Mouse (Mus musculus) intestine, embryonic 15.5 days (tissue): ENCODE results near the gene Abcg8. TPM values are rescaled to one million over a fixed set of nuclear protein-coding genes. Genes with fewer than 3 reads are reported as not detected.

Experiments
- ATAC-seq: fragments of 200-750 bp; cut with Nextera tagmentation; 2 replicates; pipeline ENCODE4 v1.8.0; 2017; ENCODE audit warnings: moderate TSS enrichment, moderate library complexity
- H3K27ac ChIP-seq: fragments of 300-500 bp; sonication (generic); 2 replicates; pipeline ENCODE4 v1.5.1; 2015; ENCODE audit warnings: mild to moderate bottlenecking, inconsistent platforms
- H3K27me3 ChIP-seq: fragments of 300-500 bp; sonication (generic); replicated peaks from 2 replicates; pipeline ENCODE4 v1.6.1; 2015; ENCODE audit warnings: inconsistent platforms
- H3K36me3 ChIP-seq: fragments of 300-500 bp; sonication (generic); 2 replicates; pipeline ENCODE4 v1.6.1; 2015; ENCODE audit warnings: inconsistent platforms
- H3K4me1 ChIP-seq: fragments of 300-500 bp; sonication (generic); replicated peaks from 2 replicates; pipeline ENCODE4 v1.6.1; 2015; ENCODE audit warnings: inconsistent platforms
- H3K4me2 ChIP-seq: fragments of 300-500 bp; sonication (generic); replicated peaks from 2 replicates; pipeline ENCODE4 v1.6.1; 2015; ENCODE audit warnings: mild to moderate bottlenecking, inconsistent platforms
- H3K4me3 ChIP-seq: fragments of 300-500 bp; sonication (generic); replicated peaks from 2 replicates; pipeline ENCODE4 v1.5.1; 2015; ENCODE audit warnings: inconsistent platforms
- H3K9ac ChIP-seq: fragments of 300-500 bp; sonication (generic); 2 replicates; pipeline ENCODE4 v1.6.1; 2015; ENCODE audit warnings: inconsistent platforms
- H3K9me3 ChIP-seq: fragments of 300-500 bp; sonication (generic); 2 replicates; pipeline ENCODE4 v1.6.1; 2016; ENCODE audit warnings: inconsistent platforms
- WGBS: fragments of 180-500 bp; shearing (Covaris S2); methylation state at CpG from one replicate; pipeline ENCODE4 v1.1.7; 2015; 5-methylcytosine and 5-hydroxymethylcytosine counted together
- polyA plus RNA-seq: library from polyadenylated mRNA; unstranded; fragments of >200 nt; fragmentation: Nextera tagmentation; extraction: Ambion mirVana; gene quantifications from 2 replicates; pipeline ENCODE4 v1.2.1, GENCODE M21; 2015

Abcg8 gene
- polyA plus RNA-seq, 1 experiment from 2014 or later = 0.30 TPM

- ATAC-seq = peak; percentile 72
- Histone ChIP-seq H3K9me3 (no peaks in the 10 kb centered on the region), H3K9ac (no peak overlapping the region), H3K27ac (no peak overlapping the region), H3K36me3 (no peaks in the 10 kb centered on the region), H3K27me3 (no peaks in the 10 kb centered on the region), H3K4me1 (peaks cover 3% of the 10 kb centered on the region; the same call in 1 of the 2 replicates), H3K4me3 (no peak overlapping the region), H3K4me2 (no peak overlapping the region)
- WGBS = 53% methylated on average over 5 of the region's 5 CpGs
Observed at GRCm38 (mm10) chr17:84689316-84689715, 13.2 kb downstream of the Abcg8 start.

DNA sequence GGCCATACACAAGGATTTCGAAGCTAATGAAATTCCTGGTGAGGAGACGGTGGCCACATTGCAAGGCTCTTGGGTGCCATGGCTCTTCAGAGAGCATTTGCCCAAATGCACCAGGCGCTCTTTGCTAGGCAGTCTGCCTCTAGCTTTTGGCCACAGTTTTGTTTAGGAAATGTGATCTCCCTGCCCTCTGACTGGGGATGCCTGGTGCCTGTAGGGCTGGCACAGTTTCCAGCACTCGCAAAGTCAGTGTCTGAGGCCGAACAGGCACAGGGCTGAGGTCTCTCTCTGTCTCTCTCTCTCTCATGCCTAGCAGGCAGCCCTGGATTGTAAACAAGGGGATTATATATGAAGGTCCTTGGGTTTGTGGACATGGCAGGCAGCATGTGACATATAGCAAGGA is 14.0 kb downstream of the Abcg8 start:
- WGBS = 59% methylated on average over 5 of the region's 5 CpGs
- Histone ChIP-seq H3K9ac (no peak overlapping the region), H3K4me1 (no peaks in the 10 kb centered on the region; the same call in 1 of the 2 replicates), H3K27ac (no peak overlapping the region), H3K27me3 (no peaks in the 10 kb centered on the region), H3K4me3 (no peak overlapping the region), H3K9me3 (no peaks in the 10 kb centered on the region), H3K4me2 (no peak overlapping the region), H3K36me3 (no peaks in the 10 kb centered on the region)
- no peak for ATAC-seq

- 88% methylated on average over 2 of the region's 2 CpGs for WGBS
- ATAC-seq = no peak
- no peaks in the 10 kb centered on the region for H3K9me3 ChIP-seq
Observed at GRCm38 (mm10) chr17:84693741-84694140, 17.6 kb downstream of the Abcg8 start.

GRCm38 (mm10) chr17:84696537-84696936 is 20.4 kb downstream of the Abcg8 start:
- no peak overlapping the region for H3K4me2 ChIP-seq
- no peak overlapping the region for H3K4me3 ChIP-seq
- H3K9me3 ChIP-seq = no peaks in the 10 kb centered on the region
- H3K27ac ChIP-seq = no peak overlapping the region
- H3K27me3 ChIP-seq = no peaks in the 10 kb centered on the region
- H3K36me3 ChIP-seq = no peaks in the 10 kb centered on the region
- peaks cover 6% of the 10 kb centered on the region; the same call in 1 of the 2 replicates for H3K4me1 ChIP-seq
- H3K9ac ChIP-seq = no peak overlapping the region
- WGBS = 68% methylated on average over 6 of the region's 6 CpGs
- no peak for ATAC-seq

More at GRCm38 (mm10) chr17:84693741-84694140, 17.6 kb downstream of the Abcg8 start:
- Histone ChIP-seq H3K9ac (no peak overlapping the region), H3K27ac (no peak overlapping the region), H3K4me3 (no peak overlapping the region), H3K36me3 (no peaks in the 10 kb centered on the region), H3K27me3 (no peaks in the 10 kb centered on the region), H3K4me1 (no peaks in the 10 kb centered on the region; the same call in 1 of the 2 replicates), H3K4me2 (no peak overlapping the region)

DNA sequence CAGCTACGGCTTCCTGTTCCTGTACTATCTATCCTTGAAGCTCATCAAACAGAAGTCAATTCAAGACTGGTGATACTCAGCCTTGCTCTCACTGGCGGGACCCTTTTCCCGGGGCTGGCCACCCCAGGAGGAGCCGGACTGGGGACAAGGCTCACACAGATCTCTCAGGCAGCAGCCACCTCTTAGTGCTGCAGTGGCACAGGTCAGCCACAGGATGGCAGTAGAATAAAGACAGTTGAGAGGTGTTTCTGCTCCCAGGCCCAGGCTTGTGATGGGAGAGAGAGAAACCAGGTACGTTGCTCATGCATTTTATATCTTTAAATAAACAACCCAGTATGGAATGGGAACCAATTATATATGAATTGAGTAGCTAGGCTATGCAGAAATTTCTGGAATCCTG is 22.6 kb downstream of the Abcg8 start:
- peak; percentile 70 for ATAC-seq
- no peak overlapping the region for H3K27ac ChIP-seq
- WGBS = 26% methylated on average over 5 of the region's 5 CpGs
- H3K9me3 ChIP-seq = no peaks in the 10 kb centered on the region
- H3K27me3 ChIP-seq = no peaks in the 10 kb centered on the region
- H3K4me2 ChIP-seq = no peak overlapping the region
- peaks cover 11% of the 10 kb centered on the region; the same call in 1 of the 2 replicates for H3K4me1 ChIP-seq
- no peak overlapping the region for H3K4me3 ChIP-seq
- H3K36me3 ChIP-seq = no peaks in the 10 kb centered on the region
- H3K9ac ChIP-seq = no peak overlapping the region

GRCm38 (mm10) chr17:84707407-84707806 is 31.3 kb downstream of the Abcg8 start:
- Histone ChIP-seq H3K4me3 (no peak overlapping the region), H3K9me3 (no peaks in the 10 kb centered on the region), H3K9ac (no peak overlapping the region), H3K4me1 (no peaks in the 10 kb centered on the region), H3K27me3 (no peaks in the 10 kb centered on the region), H3K27ac (no peak overlapping the region), H3K36me3 (peaks cover 15% of the 10 kb centered on the region; the same call in 1 of the 2 replicates), H3K4me2 (no peak overlapping the region)
- ATAC-seq = no peak
- WGBS = 67% methylated on average over 4 of the region's 4 CpGs

GRCm38 (mm10) chr17:84708818-84709217 is 32.7 kb downstream of the Abcg8 start:
- no peaks in the 10 kb centered on the region for H3K4me1 ChIP-seq
- no peak overlapping the region; the same call in 1 of the 2 replicates for H3K27ac ChIP-seq
- no peak overlapping the region for H3K9ac ChIP-seq
- no peak overlapping the region for H3K4me2 ChIP-seq
- H3K27me3 ChIP-seq = no peaks in the 10 kb centered on the region
- H3K9me3 ChIP-seq = no peaks in the 10 kb centered on the region
- 71% methylated on average over 7 of the region's 7 CpGs for WGBS
- peaks cover 15% of the 10 kb centered on the region; the same call in 1 of the 2 replicates for H3K36me3 ChIP-seq
- no peak overlapping the region for H3K4me3 ChIP-seq
- no peak for ATAC-seq

- Histone ChIP-seq H3K4me3 (no peak overlapping the region), H3K4me1 (no peaks in the 10 kb centered on the region), H3K27me3 (no peaks in the 10 kb centered on the region), H3K36me3 (peaks cover 13% of the 10 kb centered on the region; the same call in 1 of the 2 replicates), H3K9ac (no peak overlapping the region), H3K9me3 (no peaks in the 10 kb centered on the region), H3K27ac (no peak overlapping the region), H3K4me2 (no peak overlapping the region)
- WGBS = 68% methylated on average over 17 of the region's 17 CpGs
- ATAC-seq = peak; percentile 49
Observed at GRCm38 (mm10) chr17:84709403-84709851, 33.3 kb downstream of the Abcg8 start.

DNA sequence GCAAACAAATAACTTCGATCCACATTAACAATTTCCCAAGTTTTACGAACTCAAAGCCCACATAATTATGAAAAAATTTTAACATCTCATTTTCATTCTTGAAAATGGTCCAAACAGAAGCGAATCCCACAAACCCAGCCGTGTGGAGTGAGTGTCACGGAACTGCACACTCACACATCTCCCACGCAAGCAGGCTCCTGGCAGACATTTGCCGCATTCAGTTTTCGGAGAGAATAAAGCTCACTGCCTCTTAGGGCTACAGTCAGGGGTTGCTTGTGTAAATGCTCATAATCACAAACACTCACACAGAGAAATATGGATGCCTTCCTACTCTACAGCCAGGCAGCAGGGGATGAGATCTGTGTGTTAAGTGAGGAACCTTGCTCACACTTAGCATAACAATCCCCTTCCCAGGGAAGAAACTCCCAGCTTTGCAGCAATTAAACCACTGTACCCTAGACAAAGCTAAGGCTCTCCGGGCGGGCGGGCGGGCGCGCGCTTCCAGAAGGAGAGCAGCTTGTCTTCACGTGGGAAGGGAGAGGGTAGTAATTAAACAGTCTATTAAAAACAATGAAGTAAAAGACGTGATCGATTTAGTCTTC is 37.6 kb downstream of the Abcg8 start:
- Histone ChIP-seq H3K36me3 (0 out of 2 replicates have a peak, but pooled peaks cover 4% of the 10 kb centered on the region), H3K4me2 (no peak overlapping the region), H3K27me3 (no peaks in the 10 kb centered on the region), H3K9me3 (no peaks in the 10 kb centered on the region), H3K27ac (no peak overlapping the region), H3K4me3 (no peak overlapping the region), H3K9ac (no peak overlapping the region), H3K4me1 (no peaks in the 10 kb centered on the region)
- WGBS = 85% methylated on average over 18 of the region's 18 CpGs
- no peak for ATAC-seq

DNA sequence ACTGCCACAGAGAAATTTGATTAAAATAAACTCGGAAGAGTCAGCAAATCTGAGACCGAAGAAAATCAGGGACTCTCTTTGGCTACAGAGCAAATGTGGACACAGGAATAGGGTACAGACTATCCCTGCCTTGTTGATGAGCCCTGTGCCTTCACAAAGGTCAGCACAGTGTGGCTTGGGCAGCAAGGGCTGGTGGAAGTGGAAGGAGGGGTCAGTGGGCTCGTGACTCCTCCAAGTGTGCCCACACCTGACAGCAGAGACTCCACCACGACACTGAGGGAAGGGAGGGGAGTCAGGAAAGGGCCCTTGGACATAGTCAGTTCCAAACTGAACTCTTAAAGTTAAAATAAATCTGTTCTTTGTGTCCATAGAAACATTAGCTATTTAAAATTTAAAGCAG is 38.8 kb downstream of the Abcg8 start:
- H3K36me3 ChIP-seq = 0 out of 2 replicates have a peak, but pooled peaks cover 4% of the 10 kb centered on the region
- H3K4me3 ChIP-seq = no peak overlapping the region
- H3K27ac ChIP-seq = no peak overlapping the region
- no peak overlapping the region for H3K4me2 ChIP-seq
- H3K4me1 ChIP-seq = no peaks in the 10 kb centered on the region
- H3K9ac ChIP-seq = no peak overlapping the region
- no peaks in the 10 kb centered on the region for H3K9me3 ChIP-seq
- ATAC-seq = no peak
- WGBS = 68% methylated on average over 4 of the region's 4 CpGs
- no peaks in the 10 kb centered on the region for H3K27me3 ChIP-seq

- Histone ChIP-seq H3K4me1 (no peaks in the 10 kb centered on the region), H3K9ac (no peak overlapping the region), H3K4me2 (no peak overlapping the region), H3K4me3 (no peak overlapping the region), H3K27me3 (no peaks in the 10 kb centered on the region), H3K36me3 (0 out of 2 replicates have a peak, but pooled peaks cover 4% of the 10 kb centered on the region), H3K27ac (no peak overlapping the region), H3K9me3 (no peaks in the 10 kb centered on the region)
- no peak for ATAC-seq
- WGBS = 80% methylated on average over 16 of the region's 16 CpGs
Observed at GRCm38 (mm10) chr17:84716252-84716872, 40.3 kb downstream of the Abcg8 start.

DNA sequence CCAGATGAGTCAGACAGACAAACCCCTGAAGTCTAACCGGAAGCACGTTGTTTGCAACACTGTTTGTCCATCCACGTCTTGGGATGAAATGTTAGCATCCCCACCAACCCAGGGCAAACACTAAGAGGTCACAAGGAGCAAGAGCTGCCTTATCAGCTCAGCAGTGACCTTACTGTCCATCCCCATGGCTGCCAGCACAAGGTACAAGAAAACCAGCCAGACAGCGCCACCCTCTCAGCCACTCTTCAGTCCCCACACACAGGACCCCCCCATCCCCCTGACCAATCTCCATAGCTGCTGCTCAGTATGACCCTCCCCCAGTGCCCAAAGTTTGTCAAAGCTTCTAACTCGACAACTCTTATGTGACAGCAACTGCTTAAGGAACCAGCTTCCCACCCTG is 41.3 kb downstream of the Abcg8 start:
- Histone ChIP-seq H3K27ac (no peak overlapping the region), H3K27me3 (no peaks in the 10 kb centered on the region), H3K4me1 (no peaks in the 10 kb centered on the region), H3K9me3 (no peaks in the 10 kb centered on the region), H3K4me2 (no peak overlapping the region), H3K36me3 (0 out of 2 replicates have a peak, but pooled peaks cover 12% of the 10 kb centered on the region), H3K4me3 (no peak overlapping the region), H3K9ac (no peak overlapping the region)
- 75% methylated on average over 5 of the region's 5 CpGs for WGBS
- no peak for ATAC-seq
